Mouse (Mus musculus): ENCODE results near the gene Akr1b3. TPM values are rescaled to one million over a fixed set of nuclear protein-coding genes. Genes with fewer than 3 reads are reported as not detected.

Gene Akr1b3
- total and polyA plus RNA-seq, 3 experiments, result 110 to 532 (median 151) TPM

GRCm38 (mm10) chr6:34316854-34317771 is at the start of gene Akr1b3 (continued):
- TF ChIP-seq KAT2A (conservative IDR thresholded peaks at IDR 0.05; ENCODE audit: low read depth, low read length), result no peak
- TF ChIP-seq TBP (IDR thresholded peaks at IDR 0.05; ENCODE audit: low read depth, low read length), result peak; percentile 87
- TF ChIP-seq GATA1 (IDR thresholded peaks at IDR 0.05; ENCODE audit: low read depth, low read length), result peak; percentile 80
- no peak for TF ChIP-seq CHD1 (IDR thresholded peaks at IDR 0.05; ENCODE audit: low read depth, low read length)
- TF ChIP-seq BHLHE40 (IDR thresholded peaks at IDR 0.05; ENCODE audit: borderline replicate concordance, low read depth, low read length), result peak; percentile 75; the same call in 1 of the 2 replicates

DNA sequence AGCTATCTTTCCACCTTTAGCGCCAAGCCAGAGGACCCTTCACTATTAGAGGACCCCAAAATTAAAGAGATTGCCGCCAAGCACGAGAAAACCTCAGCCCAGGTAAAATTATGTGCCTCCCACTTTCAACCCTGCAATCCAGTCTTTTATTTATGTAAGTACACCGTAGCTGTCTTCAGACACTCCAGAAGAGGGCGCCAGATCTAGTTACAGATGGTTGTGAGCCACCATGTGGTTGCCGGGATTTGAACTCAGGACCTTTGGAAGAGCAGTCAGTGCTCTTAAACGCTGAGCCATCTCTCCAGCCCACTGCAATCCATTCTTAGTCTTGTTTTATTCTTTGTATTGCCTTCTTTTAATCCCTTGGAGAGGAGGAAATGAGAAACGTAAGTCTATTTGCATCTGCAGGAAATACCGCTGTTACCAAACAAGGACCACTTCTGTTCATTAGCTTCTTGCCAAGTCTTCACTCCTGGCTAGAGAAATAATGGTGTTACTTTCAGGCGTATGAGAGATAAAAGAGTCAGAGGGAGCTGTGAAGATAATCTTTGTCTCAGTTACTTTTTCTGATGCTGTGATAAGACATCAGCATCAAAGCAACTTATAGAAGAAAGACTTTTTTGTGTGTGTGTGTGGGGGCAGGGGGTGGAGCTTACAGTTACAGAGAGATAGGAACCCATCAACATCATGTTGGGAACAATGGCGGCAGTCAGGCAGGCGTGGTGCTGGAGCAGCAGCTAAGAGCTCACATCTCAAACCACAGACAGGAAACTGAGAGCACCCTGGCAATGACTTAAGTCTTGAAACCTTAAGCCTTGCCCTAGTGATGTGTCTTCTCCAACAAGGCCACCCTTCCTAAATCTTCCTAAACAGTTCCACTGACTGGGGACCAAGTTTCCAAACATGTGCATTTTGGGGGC is 47.2 kb upstream of the Akr1b3 start:
- H3K36me3 ChIP-seq (ENCODE audit: control insufficient read depth in 1 of 2, insufficient read depth in 2 of 2, low read length in 2 of 2), result no peaks in the 10 kb centered on the region
- no peak overlapping the region for H3K27ac ChIP-seq (ENCODE audit: control insufficient read depth, low read depth, low read length)
- TF ChIP-seq CTCF (IDR thresholded peaks at IDR 0.05 in 2 of 3, conservative IDR thresholded peaks at IDR 0.05 in 1 of 3; ENCODE audit: control insufficient read depth in 1 of 3, insufficient read depth in 1 of 3, low read depth in 2 of 3, low read length in 3 of 3, poor library complexity in 1 of 3, severe bottlenecking in 1 of 3) (peak in 1 of 3 experiments; percentile 6; a peak in 1 of 6 replicates), CHD2 (IDR thresholded peaks at IDR 0.05; ENCODE audit: low read length) (no peak)
- H3K79me2 ChIP-seq (ENCODE audit: control insufficient read depth, insufficient read depth, low read length, poor library complexity), result no peaks in the 10 kb centered on the region
- no peak overlapping the region for H3K4me3 ChIP-seq (ENCODE audit: control insufficient read depth in 1 of 2, insufficient read depth in 1 of 2, low read depth in 2 of 2, low read length in 2 of 2)
- no peaks in the 10 kb centered on the region for H3K9me3 ChIP-seq (replicated peaks; ENCODE audit: insufficient read depth, low read length)
- H3K4me1 ChIP-seq (ENCODE audit: control insufficient read depth in 1 of 2, insufficient read depth in 2 of 2, low read length in 2 of 2), result no peaks in the 10 kb centered on the region
- DNase-seq (ENCODE audit: low read depth, low spot score), result no peak
- H3K27me3 ChIP-seq (ENCODE audit: control insufficient read depth in 1 of 2, insufficient read depth in 2 of 2, low read length in 2 of 2), result peaks cover 0 to 1% of the 10 kb centered on the region in 2 experiments; a peak in 1 of 4 replicates
- H3K9ac ChIP-seq (ENCODE audit: control insufficient read depth, low read depth, low read length, poor library complexity, severe bottlenecking), result no peak overlapping the region

DNA sequence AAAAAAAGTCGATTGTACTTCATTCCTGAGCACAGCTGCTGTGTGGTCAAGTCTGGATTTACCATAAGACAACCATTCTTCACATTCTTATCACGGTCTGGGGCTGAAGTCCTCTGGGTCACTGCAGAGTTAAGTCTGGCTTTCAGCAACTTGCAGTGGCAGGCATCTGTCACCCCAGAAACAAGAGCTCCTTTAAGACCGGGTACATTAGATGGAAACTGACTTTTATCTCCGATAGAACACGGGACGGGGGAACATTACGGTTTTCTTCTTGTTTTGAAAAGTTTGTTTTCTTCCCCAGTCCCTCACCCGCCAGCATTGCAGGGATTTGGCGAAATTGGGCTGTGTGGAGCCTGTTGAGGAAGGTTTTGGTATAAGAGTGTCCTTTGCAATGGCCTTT is 38.6 kb upstream of the Akr1b3 start:
- Histone ChIP-seq H3K4me1 (ENCODE audit: control insufficient read depth in 1 of 2, insufficient read depth in 2 of 2, low read length in 2 of 2) (no peaks in the 10 kb centered on the region), H3K27ac (ENCODE audit: control insufficient read depth, low read depth, low read length) (no peak overlapping the region), H3K4me3 (ENCODE audit: control insufficient read depth in 1 of 2, insufficient read depth in 1 of 2, low read depth in 2 of 2, low read length in 2 of 2) (no peak overlapping the region), H3K79me2 (ENCODE audit: control insufficient read depth, insufficient read depth, low read length, poor library complexity) (no peaks in the 10 kb centered on the region), H3K27me3 (ENCODE audit: control insufficient read depth in 1 of 2, insufficient read depth in 2 of 2, low read length in 2 of 2) (peaks cover 3% of the 10 kb centered on the region in 2 experiments; a peak in 3 of 4 replicates), H3K36me3 (ENCODE audit: control insufficient read depth in 1 of 2, insufficient read depth in 2 of 2, low read length in 2 of 2) (no peaks in the 10 kb centered on the region), H3K9me3 (replicated peaks; ENCODE audit: insufficient read depth, low read length) (no peaks in the 10 kb centered on the region), H3K9ac (ENCODE audit: control insufficient read depth, low read depth, low read length, poor library complexity, severe bottlenecking) (no peak overlapping the region)
- TF ChIP-seq E2F4 (IDR thresholded peaks at IDR 0.05; ENCODE audit: borderline replicate concordance, low read depth, low read length) (no peak), SIN3A (IDR thresholded peaks at IDR 0.05; ENCODE audit: low read length) (no peak), KAT2A (conservative IDR thresholded peaks at IDR 0.05; ENCODE audit: low read depth, low read length) (no peak), MAX (IDR thresholded peaks at IDR 0.05; ENCODE audit: low read length) (no peak), ZMIZ1 (IDR thresholded peaks at IDR 0.05; ENCODE audit: low read depth, low read length) (no peak), ZC3H11A (IDR thresholded peaks at IDR 0.05; ENCODE audit: low read depth, low read length) (no peak), TCF12 (IDR thresholded peaks at IDR 0.05; ENCODE audit: low read depth, low read length) (no peak), POLR2AphosphoS5 (IDR thresholded peaks at IDR 0.05; ENCODE audit: borderline replicate concordance, low read depth, low read length) (no peak), USF2 (IDR thresholded peaks at IDR 0.05; ENCODE audit: borderline replicate concordance in 1 of 2, insufficient read depth in 1 of 2, low read depth in 1 of 2, low read length in 2 of 2) (no peak), MEF2A (IDR thresholded peaks at IDR 0.05; ENCODE audit: extremely low read depth, insufficient replicate concordance, low read depth, low read length, poor library complexity, severe bottlenecking) (no peak), NELFE (IDR thresholded peaks at IDR 0.05; ENCODE audit: low read depth, low read length) (no peak), UBTF (IDR thresholded peaks at IDR 0.05; ENCODE audit: borderline replicate concordance, insufficient read depth, low read depth, low read length) (no peak), POLR2AphosphoS2 (IDR thresholded peaks at IDR 0.05; ENCODE audit: low read length) (no peak), RAD21 (IDR thresholded peaks at IDR 0.05; ENCODE audit: low read depth, low read length) (no peak), MAZ (IDR thresholded peaks at IDR 0.05; ENCODE audit: low read depth, low read length) (no peak), CHD2 (IDR thresholded peaks at IDR 0.05; ENCODE audit: low read length) (no peak), SMC3 (IDR thresholded peaks at IDR 0.05; ENCODE audit: low read depth, low read length) (no peak), USF1 (IDR thresholded peaks at IDR 0.05; ENCODE audit: low read depth, low read length) (no peak), BHLHE40 (IDR thresholded peaks at IDR 0.05; ENCODE audit: borderline replicate concordance, low read depth, low read length) (no peak), GATA1 (IDR thresholded peaks at IDR 0.05; ENCODE audit: low read depth, low read length) (no peak)
- no peak for DNase-seq (ENCODE audit: low read depth, low spot score)

Data from MEL (cell line).